Mouse (Mus musculus) brain, embryonic 18.5 days (tissue): ENCODE measurements around the gene Lmcd1.
A peak's percentile ranks its signal among the peaks of the same experiment; 100 is the strongest.
"Not testable (repeated sequence)": the region's sequence is repeated elsewhere in the genome, so short reads cannot be mapped to it uniquely, and the experiment has no call there.

Experiments
- DNase-seq: peaks from one replicate; pipeline ENCODE4 v3.0.0-alpha.2; 2012; ENCODE audit warnings: low read depth, low spot score

The Lmcd1 gene

DNA sequence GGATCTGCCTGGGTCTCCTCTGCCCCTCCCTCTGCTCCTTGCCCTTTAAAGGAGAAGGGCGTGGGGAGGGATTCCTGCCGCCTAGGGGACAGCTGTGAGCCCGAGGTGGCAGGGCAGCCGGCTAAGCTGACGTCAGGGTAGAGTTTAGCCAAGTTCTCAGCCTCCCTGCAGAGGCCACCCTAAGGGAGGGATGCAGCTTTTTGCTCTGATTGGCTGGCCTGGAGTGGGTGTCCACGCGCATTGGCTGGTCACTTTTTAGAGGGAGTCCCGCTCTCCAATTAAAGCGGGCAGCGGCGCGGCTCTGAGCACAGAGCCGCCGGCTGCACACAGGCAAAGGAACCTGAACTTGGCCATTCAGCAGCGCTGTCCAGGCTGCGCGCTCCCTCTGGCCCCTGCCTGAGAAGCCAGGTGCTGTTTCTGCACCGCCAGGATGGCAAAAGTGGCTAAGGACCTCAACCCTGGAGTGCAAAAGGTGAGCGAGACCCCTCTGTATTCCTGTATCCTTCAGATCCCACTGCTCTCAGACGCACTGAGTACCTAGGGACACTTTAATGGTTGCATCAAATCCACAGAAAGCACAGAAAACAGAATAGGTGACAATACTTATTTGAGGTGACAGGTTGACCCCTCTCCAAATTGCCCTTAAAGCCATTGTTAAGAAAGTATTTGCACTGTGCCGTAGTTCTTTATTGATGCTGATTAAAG lies at the start of gene Lmcd1:
Gene Lmcd1, plus strand, starts transcription at position 258 of the 705 bp plus-strand sequence.
- DNase-seq: peak; percentile 49

DNA sequence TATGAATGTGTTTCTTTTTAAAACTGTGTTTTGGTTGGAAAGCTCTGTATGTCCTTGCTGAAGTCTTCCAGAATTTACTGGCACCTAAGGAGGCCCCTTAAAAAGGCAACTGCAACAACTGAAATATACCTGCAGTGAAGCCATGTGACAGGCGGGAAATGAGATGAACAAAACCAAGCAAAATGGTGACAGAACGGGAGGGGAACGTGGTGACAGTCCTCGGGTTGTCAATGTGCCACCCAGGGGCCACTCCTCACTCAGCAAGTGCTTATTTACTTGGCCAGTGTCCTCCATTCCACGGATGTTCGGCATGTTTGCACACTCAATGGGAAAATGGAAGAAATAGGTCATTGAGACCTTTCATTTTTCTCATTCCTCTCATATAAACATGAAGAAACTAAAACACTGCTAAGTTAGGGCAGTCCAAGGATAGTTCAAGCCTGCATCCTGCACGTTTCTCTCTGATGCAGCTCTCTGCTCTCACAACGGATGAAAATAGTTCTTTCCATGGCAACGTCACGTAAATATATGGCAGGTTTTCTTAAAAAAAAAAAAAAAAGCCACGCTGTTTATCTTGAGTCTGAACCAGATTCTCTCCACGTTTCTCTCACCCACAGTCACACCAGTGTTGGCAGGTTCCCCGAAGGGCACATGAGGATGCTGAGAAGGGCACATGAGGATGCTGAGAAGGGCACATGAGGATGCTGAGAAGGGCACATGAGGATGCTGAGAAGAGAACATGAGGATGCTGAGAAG lies 49.5 kb upstream of the Lmcd1 start:
- no peak for DNase-seq

DNA sequence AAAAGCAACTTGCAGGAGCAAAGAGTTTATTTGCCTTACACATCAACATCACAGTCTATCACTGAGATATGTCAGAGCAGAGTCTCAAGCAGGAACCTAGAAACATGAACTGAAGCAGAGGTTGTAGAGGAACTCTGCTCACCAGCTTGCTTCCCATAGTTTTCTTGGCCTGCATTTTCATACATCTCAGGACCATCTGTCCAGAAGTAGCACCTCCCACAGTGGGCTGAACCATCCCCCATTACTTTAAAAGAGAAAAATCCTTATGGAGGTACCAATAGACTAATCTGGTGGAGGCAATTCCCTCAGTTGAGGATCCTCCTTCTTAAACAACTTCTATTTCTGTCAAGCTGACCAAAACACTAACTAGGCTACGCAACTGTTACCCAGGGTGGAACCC lies 36.8 kb upstream of the Lmcd1 start:
- no peak for DNase-seq

DNA sequence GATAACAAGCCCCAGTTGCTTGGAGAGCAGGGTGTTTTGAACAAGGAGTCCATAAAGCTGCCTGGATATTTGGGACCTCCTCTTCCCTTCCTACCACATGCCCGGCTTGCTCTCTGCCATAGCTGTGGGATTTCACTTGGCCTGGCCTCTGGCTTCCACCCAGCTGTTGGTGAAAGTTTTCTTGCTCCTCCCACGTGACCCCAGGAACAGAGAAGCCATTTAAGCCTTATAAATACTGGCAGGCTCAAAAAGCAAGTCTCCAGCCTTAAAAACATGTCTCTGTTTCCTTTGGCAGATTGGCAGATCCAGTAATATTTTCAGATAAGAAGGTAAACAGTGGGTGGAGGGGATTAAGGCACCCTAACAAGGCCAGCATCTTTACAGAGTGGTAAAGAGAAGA lies 31.3 kb upstream of the Lmcd1 start:
- no peak for DNase-seq

DNA sequence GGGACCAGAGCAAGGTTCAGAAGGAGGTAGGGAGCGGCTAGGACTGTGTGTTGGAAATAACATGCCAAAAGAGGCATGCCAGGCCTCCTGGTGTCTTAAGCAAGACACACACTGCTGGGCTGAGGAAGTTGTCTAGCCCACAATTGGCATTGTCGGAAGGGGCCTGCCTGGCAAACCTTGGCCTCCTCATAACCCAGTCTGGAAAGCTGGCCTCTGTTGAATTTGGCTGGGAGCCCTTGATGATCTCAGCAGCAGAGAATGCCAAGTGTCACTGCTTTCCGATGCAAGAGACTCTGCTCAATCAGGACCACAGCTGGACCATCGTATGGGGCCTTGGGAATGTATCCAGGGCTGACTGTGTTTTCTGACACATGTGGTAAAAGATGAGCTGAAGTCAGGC lies 27.9 kb upstream of the Lmcd1 start:
- DNase-seq: no peak

DNA sequence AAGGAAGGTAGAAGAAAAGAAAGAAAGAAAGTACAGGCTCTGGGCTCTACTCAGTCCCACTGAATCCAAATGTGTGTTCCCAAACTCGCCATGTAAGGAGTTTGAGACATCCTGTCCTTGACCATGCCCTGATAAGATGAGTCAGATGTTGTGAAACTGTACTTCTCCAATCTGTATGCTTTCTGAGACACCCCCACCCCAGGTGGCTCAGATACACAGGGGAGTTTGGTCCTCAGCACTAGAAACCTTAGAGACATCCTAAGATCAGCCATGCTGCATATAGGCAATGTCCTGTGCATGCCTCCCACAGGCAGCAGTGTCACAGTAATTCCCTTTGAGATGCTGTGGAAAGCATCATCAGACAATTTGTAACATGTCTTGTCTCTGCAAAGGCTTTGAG lies 26.9 kb upstream of the Lmcd1 start:
- no peak for DNase-seq

DNA sequence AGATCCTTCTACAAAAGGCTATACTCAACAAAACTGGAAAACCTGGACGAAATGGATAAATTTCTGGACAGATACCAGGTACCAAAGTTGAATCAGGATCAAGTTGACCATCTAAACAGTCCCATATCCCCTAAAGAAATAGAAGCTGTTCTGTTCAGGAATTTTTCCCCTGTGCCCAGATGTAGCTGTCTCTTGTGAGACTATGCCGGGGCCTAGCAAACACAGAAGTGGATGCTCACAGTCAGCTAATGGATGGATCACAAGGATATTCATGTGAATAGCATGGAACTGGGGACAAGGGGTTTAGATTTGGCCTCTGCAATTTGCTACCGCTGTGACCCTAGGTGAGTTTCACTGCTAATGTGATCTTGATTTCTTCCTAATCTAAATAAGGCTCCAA lies 19.6 kb upstream of the Lmcd1 start:
- DNase-seq: not testable (repeated sequence)

DNA sequence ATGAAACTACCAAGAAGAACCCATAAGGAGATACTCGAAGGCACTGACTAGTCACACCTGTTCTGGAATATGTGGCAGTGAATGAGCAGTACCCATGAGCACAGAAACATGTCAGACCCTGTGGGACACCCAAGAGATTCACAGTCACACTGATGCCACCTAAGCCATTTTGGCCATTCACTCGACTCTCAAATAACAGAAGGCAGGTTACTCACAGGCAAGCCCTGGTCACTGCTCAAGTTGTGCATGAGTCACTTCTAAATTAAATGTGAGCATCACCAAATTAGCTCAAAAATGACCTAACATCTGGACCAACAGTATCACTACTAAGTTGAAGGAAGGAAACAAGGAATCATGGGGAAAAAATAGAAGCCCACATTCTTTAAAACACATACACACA lies 18.6 kb upstream of the Lmcd1 start:
- DNase-seq: no peak

DNA sequence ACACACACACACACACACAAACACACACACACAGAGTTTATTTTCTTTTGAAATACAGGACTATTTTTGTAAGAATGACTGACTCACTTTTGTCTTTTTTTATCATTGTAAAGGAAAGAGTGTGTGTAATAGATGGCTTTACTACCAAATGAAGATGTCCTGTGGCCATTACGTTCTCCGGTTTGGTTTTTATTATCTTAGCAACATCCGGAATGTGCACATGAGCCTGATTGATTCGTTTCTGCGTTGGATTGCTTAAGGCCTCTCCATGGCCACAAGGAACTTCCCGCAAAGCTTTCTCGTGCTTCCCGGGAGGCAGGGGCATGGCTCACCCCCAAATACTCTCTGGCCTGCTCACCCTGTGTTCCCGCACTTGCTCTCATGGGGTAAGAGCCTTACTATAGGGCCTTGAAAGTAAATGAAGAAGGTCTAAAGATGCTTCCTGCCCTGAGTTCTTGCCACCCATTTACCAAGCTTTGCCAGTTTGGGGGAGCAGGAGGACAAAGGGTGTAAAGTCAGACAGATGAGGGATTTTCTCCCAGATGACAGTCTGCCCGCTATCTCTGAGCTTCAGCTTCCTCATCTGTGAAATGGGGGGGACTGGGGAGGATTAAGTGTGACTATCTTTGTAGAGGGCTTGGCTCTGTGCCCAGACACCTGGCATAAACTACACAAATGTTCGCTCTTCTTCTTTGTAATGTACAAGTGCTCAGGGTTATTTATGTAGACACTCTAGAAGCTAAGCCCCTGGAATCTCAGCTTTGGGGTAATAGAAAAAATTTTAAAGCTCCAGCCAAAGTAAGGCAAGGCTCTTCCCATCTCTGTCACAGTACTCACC lies 18.0 kb upstream of the Lmcd1 start:
- no peak for DNase-seq

DNA sequence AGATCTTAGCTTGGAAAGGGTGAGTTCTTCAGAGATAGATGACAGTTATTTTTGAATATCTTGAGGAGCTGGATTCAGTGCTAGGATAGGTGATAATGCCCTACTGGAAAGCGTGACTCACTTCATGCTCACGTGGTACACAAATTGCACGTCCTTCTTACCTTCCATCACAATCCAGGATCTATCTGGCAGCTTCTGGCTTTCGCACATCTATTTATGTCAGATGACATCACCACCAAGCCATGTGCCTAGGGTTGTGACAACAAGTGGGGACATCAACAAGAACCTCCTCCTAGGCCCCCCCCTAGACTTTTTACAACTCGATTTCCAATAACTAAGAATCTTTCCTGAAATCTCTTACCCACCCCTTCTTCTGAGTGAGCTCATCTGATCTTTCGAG lies 17.0 kb upstream of the Lmcd1 start:
- no peak for DNase-seq

DNA sequence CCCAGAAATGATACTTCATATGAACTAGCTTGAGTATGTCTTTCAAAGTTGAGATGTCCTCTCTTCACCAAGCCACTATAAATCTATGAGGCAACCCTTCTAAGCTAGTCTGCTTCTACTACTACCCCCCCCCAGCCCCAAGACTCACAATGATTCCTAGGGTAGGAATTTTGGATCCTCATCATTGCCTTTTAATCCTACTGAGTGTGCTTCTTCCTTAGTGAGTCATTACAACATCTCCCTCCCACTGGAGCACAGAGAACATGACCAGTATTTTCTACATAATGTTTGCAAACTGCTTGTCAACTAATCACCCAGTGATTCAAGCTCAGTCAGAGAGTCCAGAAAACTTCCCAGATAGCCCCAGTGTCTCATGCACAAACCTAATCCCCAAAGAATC lies 12.5 kb upstream of the Lmcd1 start:
- DNase-seq: no peak

DNA sequence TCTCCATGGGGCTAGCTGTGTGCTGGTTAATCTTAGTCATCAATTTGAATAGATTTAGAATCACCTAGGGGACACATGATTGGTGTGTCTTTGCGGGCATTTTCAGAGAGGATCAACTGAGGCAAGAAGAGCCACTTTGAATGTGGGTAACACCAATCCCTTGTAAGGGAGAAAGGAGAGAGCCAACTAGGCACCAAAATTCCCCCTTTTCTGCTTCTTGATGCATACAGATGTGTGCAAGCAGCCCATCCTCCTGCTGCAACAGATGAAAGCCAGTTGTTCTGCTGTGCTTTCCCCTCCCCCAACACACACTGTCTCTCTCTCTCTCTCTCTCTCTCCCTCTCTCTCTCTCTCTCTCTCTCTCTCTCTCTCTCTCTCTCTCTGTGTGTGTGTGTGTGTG lies 9.2 kb upstream of the Lmcd1 start:
- no peak for DNase-seq

DNA sequence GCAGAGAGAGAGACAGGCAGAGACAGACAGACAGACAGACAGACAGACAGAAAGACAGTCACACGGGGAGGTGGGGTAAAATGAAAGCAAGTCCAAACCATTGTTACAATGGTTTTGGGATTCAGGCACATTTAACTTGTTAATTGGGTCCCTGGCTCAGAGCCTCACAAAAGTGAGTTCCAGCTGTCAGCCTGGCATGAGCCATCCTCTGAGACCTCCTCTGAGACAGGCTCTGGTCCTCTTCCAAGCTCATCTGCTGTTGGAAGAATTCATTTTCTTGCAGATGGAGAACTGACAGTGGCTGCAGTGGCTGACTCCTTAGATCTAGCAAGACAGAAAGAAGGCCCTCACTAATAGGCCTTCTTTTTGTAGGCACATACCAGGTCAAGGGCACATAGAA lies 6.9 kb upstream of the Lmcd1 start:
- DNase-seq: peak; percentile 61

DNA sequence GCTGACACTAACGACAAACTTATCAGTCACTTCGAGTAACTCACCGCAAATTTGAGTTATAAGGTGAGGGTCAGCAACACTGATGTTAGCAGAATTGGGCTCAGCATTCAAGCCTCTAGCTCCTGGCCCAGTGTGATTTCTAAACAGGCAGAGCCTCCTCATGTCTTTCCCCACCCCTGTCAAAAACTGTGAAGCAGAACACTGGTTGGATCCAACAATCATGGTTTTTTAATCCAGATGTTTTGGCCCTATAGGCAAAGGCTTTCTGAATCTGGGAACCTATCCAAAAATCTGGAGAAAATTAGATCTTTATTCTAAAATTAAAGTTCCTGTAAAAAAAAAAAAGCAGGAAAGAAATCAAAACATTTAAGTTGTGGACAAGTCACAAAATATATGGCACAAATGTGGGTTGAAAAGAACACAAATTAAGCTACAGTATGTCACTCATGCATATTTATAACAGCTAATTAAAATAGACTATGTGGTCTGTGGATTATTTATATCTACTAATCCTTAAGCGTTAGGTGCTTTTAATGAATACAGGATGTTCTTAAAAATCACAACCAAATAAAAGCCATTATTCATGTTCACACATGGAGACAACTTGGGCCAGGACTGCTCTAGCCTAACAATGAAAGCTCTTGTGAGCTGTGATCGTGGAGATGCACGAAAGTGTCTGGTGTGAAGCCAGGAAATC lies 5.7 kb upstream of the Lmcd1 start:
- DNase-seq: no peak

DNA sequence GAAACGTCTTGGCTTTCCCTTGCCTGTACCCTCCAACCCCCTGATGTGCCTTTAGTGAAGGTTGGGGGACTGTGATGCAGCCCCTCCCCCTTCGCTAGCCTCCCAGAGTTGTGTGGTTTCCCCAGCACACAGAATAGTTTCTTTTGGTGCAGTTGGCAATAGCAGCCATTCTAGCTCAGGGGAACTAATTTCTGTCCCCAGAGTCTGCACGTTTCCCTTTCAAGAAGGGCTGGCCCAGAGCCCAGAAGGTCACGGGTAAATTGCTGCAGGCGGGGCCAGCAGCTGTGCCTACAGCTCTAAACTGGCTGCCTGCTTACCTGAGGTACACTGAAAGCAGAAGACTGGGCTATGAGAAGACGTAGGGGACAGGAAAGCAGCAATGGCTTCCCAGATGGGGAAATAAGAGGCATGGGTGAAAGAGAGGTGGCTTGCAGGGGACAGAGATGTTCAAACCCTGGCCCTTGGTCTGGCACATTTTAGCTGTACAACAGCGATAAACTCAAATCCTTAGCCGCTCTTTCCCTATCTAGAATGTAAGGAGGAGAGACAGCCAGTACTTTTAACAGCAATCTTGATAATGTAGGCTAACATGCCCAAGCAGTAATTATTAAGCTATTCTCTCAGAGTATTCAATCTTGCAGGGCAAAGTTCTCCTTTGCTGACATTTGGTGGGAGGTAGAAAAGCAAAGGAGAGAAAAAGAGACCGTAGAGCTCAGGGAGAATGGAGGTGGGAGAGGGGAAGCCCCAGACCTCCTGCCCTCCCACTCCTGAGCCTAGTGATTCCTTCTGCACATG lies 900 bp downstream of the Lmcd1 start:
- DNase-seq: peak; percentile 43

DNA sequence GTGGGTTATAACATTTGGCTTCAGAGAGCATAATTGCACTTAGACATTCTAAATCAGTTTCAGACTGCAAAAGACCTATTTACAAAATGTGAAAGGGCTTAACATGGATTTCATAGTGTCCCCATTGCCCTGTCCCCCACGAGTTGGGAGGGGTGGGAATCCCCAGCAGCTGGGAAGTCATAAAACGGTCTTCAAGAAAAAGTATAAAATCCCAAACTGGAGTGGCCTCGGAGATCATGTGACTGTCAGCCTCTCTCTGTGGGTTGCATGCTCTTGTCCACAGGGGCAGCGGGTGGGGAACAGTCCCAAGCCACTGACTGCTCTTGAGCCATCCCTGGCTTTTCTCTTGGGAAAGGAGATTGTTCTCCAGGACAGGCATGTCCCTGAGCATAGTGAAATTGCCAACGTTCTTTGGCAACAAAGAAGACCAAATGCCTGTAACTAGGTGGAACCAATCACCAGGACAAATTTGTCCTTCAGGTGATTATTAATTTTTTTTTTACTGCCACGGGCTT lies 2.2 kb downstream of the Lmcd1 start:
- DNase-seq: no peak

DNA sequence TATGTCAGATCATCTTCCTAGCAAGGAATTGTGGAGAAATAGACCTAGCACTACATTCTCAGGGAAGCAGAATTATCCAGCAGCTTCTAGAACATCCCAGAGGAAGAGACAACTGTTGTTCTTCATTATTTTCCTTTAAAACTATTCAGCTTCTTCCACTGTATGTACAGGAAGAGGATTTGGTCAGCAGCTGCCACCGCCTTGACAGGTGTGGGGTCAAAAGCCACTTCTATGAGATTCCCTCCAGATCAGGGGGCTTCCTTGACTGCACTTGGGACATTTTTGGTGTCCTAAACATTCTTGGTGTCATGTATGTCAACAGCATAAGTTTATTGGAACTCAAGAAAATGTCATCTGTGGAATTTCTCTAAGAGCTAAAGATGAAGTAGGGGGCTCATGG lies 5.2 kb downstream of the Lmcd1 start:
- no peak for DNase-seq

DNA sequence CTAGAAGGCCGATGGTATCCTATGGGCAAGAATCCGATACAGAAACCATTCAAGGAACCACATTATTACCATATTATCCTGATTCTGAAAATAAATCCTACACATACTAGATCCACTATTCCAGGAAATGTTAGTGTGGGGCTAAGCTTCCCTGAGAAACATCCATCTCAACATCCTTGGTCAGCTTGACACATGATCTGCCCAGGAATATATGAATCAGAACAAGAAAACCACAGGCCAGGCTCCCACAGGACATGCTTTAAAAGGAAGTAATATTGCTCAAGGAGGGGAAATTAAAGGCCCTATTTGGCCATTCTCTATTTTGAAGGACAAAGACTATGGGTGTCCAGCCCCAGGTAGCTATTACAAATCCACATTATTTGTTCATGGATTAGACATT lies 6.6 kb downstream of the Lmcd1 start:
- DNase-seq: no peak

DNA sequence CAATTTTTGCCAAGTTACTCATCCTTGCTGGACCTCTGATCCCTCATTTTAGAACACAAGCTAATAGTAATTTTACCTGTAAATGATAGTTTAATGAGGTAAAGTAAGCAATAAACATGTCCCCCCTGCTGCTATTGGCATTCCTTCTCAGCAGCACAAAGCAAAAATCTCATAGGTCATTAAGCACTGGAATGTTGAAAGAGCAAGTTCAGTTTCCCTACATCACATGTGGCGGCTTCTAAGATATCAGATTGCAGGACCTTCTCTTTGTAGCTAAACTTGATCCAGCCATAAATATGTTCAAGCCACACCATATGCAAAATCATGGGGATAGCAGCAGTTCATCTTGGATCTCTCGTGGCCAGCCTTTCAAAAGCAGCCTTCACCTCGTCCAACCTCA lies 7.4 kb downstream of the Lmcd1 start:
- no peak for DNase-seq

DNA sequence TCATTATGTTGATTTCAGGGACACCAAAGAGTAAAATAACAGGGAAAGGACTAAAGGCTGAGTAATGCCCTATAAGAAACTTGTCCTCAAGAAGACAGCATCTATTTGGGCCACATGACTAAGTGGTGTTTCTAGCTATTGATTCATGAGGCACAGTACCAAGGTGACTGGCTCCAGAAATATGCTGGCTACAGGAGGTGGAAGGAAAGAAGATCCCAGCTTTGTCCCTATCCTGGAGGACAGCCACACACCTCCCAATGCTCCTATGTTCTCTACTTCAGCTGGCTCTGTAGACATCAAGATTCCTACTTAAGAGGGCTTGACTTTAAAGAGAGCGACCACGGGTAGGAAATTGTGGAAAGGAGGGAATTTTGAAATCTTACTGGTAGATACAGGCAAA lies 8.4 kb downstream of the Lmcd1 start:
- no peak for DNase-seq

DNA sequence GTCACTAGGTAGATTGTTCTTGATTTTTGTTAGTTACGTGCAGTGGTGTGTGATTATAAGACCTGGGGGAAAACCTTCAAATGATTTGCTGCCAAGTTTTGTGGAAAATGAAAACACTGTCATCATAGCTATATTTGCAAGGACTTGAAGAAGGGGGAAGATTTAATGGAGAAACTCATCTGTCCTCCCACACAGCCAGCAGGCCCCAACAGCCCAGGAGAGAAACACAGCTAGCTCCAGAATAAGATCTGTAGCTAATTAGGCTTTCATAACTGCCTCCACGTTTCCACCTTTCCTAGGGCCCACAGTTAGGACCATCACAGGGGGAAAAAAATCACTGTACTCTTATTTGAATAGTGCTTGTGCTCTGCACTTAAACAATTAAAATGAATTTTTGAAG lies 10.5 kb downstream of the Lmcd1 start:
- no peak for DNase-seq
